Mouse (Mus musculus) pancreas, adult 10 weeks (tissue): ENCODE measurements around the gene Ctdsp1. TPM values are rescaled to one million over a fixed set of nuclear protein-coding genes. Genes with fewer than 3 reads are reported as not detected.

Experiments
- polyA plus RNA-seq: library from polyadenylated mRNA; stranded (reverse); fragments of 350-450 nt; fragmentation: Illumina TruSeq; extraction: RNeasy Lipid Tissue Mini Kit (QIAGEN cat#74804); gene quantifications from one replicate; pipeline ENCODE4 v1.2.3, GENCODE M21; 2015; ENCODE audit warnings: low read depth, low replicate concordance; ENCODE audit not compliant: insufficient read depth

The Ctdsp1 gene
- 23.8 TPM for polyA plus RNA-seq

GRCm38 (mm10) chr1:74390924-74391748 is at the start of gene Ctdsp1:
Gene Ctdsp1 (plus strand): TSS chr1:74391509.

GRCm38 (mm10) chr1:74361812-74362211 is 29.5 kb upstream of the Ctdsp1 start, which contains the start of gene Catip:
Gene Catip (plus strand): TSS chr1:74362108.

GRCm38 (mm10) chr1:74374980-74375379 is 16.3 kb upstream of the Ctdsp1 start, which contains the start of gene Slc11a1:
Gene Slc11a1 (plus strand): TSS chr1:74375195.

GRCm38 (mm10) chr1:74408589-74409504 is 17.5 kb downstream of the Ctdsp1 start, which contains the start of gene Vil1:
Gene Vil1 (plus strand): TSS chr1:74409376.

Other genes with a start within 250 kb of the Ctdsp1 start
- not detected for gene Cxcr2, start 237.5 kb upstream of the Ctdsp1 start, polyA plus RNA-seq
- gene Cxcr1, start 196.9 kb upstream of the Ctdsp1 start, polyA plus RNA-seq = not detected
- 46.6 TPM for gene Arpc2, start 155.4 kb upstream of the Ctdsp1 start, polyA plus RNA-seq
- gene Gpbar1, start 113.0 kb upstream of the Ctdsp1 start, polyA plus RNA-seq = not detected
- gene Aamp, start 106.8 kb upstream of the Ctdsp1 start, polyA plus RNA-seq = 30.0 TPM
- gene Pnkd, start 106.6 kb upstream of the Ctdsp1 start, polyA plus RNA-seq = 19.8 TPM
- gene Tmbim1, start 85.9 kb upstream of the Ctdsp1 start, polyA plus RNA-seq = 20.6 TPM
- not detected for gene Catip, start 29.4 kb upstream of the Ctdsp1 start, polyA plus RNA-seq
- gene Slc11a1, start 16.3 kb upstream of the Ctdsp1 start, polyA plus RNA-seq = 7.4 TPM
- 4.9 TPM for gene Vil1, start 17.9 kb downstream of the Ctdsp1 start, polyA plus RNA-seq
- 3.5 TPM for gene Cnot9, start 114.5 kb downstream of the Ctdsp1 start, polyA plus RNA-seq
- not detected for gene Plcd4, start 151.4 kb downstream of the Ctdsp1 start, polyA plus RNA-seq
- 1.4 TPM for gene Usp37, start 152.8 kb downstream of the Ctdsp1 start, polyA plus RNA-seq
- gene Zfp142, start 196.7 kb downstream of the Ctdsp1 start, polyA plus RNA-seq = 3.1 TPM
- 3.8 TPM for gene Bcs1l, start 196.8 kb downstream of the Ctdsp1 start, polyA plus RNA-seq
- gene Rnf25, start 209.9 kb downstream of the Ctdsp1 start, polyA plus RNA-seq = 30.5 TPM
- 1.3 TPM for gene Stk36, start 209.9 kb downstream of the Ctdsp1 start, polyA plus RNA-seq